ENCODE assay signal across 8 mouse cellular contexts in the genomic region with DNA sequence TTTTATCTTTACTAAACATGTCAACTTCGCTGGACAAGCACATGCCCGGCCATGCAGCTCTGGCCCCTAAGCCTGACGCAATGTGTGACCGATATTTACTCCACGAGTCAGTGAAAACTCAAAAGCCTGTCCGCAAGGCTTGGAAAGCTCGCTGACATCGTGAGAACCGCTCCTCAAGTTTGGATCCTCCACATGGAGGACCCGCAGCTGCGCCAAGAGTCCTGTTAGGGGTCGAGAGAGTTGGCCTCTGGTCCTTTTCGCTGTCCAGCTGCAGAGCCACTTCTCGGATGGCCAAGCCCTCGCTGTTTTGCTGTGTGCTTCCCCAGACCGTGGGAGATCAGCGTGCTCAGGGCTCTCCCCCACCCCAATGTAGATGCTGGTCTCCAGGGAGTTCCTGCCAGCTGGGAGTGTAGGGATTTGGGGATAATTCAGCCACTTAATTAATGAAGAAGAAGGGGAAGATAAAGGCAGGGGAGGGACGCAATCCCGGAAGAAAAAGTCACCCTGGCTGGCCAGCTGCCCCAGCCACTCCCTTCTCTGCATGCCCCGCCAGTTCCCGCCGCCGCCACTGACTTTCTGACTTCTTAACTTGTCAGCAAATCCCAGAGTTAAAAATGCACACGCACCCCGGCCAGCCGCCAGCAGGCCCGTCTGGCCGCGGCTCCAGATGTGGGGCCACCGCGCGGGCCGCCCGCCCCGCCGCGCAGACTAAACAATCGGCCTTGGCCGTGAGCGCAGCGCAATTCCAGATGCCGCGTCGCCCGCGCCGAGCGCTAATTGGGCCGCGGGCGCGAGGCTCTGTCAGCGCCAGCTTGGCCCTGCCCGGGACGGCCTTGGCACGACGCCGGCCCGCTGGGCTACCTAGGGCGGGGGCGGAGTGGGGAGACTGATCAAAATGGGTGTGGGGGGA. TPM values are rescaled to one million over a fixed set of nuclear protein-coding genes. Genes with fewer than 3 reads are reported as not detected.
DNase-seq lines count a peak whose midpoint lies in the region; ATAC-seq lines count a peak whose summit lies in the region.

No protein-coding gene starts in this region.

- H3K9me3 ChIP-seq in heart, embryonic 16.5 days (replicated peaks; ENCODE audit: control insufficient read depth, low read length): no peaks in the 10 kb centered on the region
- H3K9me3 ChIP-seq in lung, embryonic 15.5 days: no peaks in the 10 kb centered on the region

- peak overlapping the region; percentile 78 for H3K27ac ChIP-seq in heart, embryonic 16.5 days (ENCODE audit: low read length)
- peak overlapping the region; percentile 93 for H3K27ac ChIP-seq in lung, embryonic 15.5 days

- DNase-seq in thymus, postnatal 4 days: peak; percentile 41
- DNase-seq in thymus, postnatal 10 days (ENCODE audit: low spot score in 2 of 2): no peak
- peak; percentile 94 for DNase-seq in fibroblast of lung, adult 2 months (ENCODE audit: low read depth)
- DNase-seq in kidney, postnatal 10 days: peak; percentile 89
- DNase-seq in ovary, postnatal 14 days (ENCODE audit: low spot score): peak; percentile 59
- no peak for DNase-seq in thymus, postnatal 36 days

- peak overlapping the region; percentile 86 for H3K4me2 ChIP-seq in heart, embryonic 16.5 days (ENCODE audit: low read depth, low read length)
- H3K4me2 ChIP-seq in lung, embryonic 15.5 days: peak overlapping the region; percentile 64

- H3K36me3 ChIP-seq in heart, embryonic 16.5 days (ENCODE audit: control insufficient read depth, insufficient read depth): no peaks in the 10 kb centered on the region
- no peaks in the 10 kb centered on the region for H3K36me3 ChIP-seq in lung, embryonic 15.5 days

- H3K4me3 ChIP-seq in heart, embryonic 16.5 days (ENCODE audit: low read length): peak overlapping the region; percentile 54
- H3K4me3 ChIP-seq in lung, embryonic 15.5 days: peak overlapping the region; percentile 35

- ATAC-seq in heart, embryonic 16.5 days (replicated peaks; ENCODE audit: extremely low read depth, insufficient read depth, low FRiP score): peak; percentile 69
- ATAC-seq in lung, embryonic 15.5 days (ENCODE audit: borderline replicate concordance, extremely low read depth, low FRiP score, low TSS enrichment): peak; percentile 80

- H3K4me1 ChIP-seq in heart, embryonic 16.5 days (ENCODE audit: control insufficient read depth, insufficient read depth, low read length): peaks cover 27% of the 10 kb centered on the region
- H3K4me1 ChIP-seq in lung, embryonic 15.5 days: peaks cover 50% of the 10 kb centered on the region

- 3% methylated on average over 61 of the region's 61 CpGs for WGBS in heart, embryonic 16.5 days
- WGBS in lung, embryonic 15.5 days: 1% methylated on average over 61 of the region's 61 CpGs

- H3K9ac ChIP-seq in heart, embryonic 16.5 days (ENCODE audit: low read length): peak overlapping the region; percentile 72
- H3K9ac ChIP-seq in lung, embryonic 15.5 days: peak overlapping the region; percentile 13

- no peaks in the 10 kb centered on the region for H3K27me3 ChIP-seq in heart, embryonic 16.5 days (ENCODE audit: control insufficient read depth, insufficient read depth, low read length)
- no peaks in the 10 kb centered on the region for H3K27me3 ChIP-seq in lung, embryonic 15.5 days

RNA-seq across cellular contexts. Expression of gene Foxp4, which starts 49.4 kb away (rescaled TPM):
- polyA plus RNA-seq in heart, embryonic 16.5 days (2015; fragmentation: Nextera tagmentation; extraction: Ambion mirVana): 6.5 and 6.6 TPM in 2 replicates
- polyA plus RNA-seq in lung, embryonic 15.5 days (2015; fragmentation: Nextera tagmentation; extraction: Ambion mirVana): 23.7 and 24.1 TPM in 2 replicates

Comparison
In these comparisons a context has a peak if more than half of its experiments do, and no peak if none do; other contexts are left out.
1. DNase-seq: peak in thymus, postnatal 4 days (single experiment), fibroblast of lung, adult 2 months (single experiment), kidney, postnatal 10 days (single experiment) and ovary, postnatal 14 days (single experiment); none in thymus, postnatal 10 days (0 of 2) and thymus, postnatal 36 days (0 of 2).